Mouse (Mus musculus) c-Kit-negative CD71-positive TER-119-positive erythroid progenitor cells, embryonic 14.5 days (primary cell): Measurements from ENCODE around the gene Col5a1.

Experiments
- DNase-seq: peaks from one replicate; pipeline ENCODE4 v3.0.0-alpha.2; 2013; ENCODE audit warnings: low read depth, low spot score

The Col5a1 gene

DNA sequence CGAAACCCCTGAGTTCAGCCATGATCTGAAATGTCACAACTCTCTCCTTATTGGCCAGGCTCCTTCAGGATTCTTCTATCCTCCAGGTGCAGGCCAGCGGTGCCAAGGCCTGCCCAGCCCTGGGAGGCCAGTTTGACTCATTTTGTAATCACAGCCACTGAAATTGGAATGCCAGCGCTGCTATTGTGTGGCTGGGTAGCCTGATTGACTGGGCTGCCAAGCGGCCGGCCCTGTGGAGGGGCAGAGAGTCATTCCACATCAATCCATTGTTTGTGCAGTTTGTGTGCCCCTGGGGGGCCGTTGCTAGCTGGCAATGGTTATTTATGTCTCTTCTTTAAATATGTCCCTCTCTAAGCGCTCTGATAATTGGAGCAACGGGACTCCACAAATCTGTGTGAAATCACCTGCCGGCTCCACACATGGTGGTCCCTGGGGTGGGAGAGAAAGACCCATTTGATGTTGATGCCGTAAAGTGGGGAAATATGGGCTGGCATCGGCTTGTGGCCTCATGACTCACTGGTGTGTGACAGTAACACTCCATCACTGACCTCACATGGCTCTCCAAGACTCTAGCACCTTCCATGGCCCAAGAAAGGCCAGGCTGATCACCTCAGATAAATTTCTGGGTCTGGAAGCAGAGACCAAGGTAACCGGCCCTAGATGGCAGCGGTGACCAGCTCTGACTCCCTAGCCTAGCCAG lies 147.9 kb downstream of the Col5a1 start:
- no peak for DNase-seq

DNA sequence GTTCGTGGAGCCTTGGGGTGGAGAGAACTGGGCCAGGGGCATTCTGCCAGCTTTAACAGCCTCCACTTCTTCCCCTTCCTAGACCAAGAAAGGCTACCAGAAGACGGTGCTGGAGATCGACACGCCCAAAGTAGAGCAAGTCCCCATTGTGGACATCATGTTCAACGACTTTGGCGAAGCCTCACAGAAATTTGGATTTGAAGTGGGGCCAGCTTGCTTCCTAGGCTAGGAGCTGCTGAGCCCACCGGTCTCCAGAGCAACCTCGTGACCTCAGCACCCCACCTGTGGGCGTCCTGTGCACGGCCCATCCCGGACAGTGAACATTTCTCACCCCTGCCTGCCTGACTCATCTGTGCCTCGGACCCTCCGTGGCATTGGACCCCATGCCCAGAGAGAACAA lies 150.6 kb downstream of the Col5a1 start:
- DNase-seq = no peak

DNA sequence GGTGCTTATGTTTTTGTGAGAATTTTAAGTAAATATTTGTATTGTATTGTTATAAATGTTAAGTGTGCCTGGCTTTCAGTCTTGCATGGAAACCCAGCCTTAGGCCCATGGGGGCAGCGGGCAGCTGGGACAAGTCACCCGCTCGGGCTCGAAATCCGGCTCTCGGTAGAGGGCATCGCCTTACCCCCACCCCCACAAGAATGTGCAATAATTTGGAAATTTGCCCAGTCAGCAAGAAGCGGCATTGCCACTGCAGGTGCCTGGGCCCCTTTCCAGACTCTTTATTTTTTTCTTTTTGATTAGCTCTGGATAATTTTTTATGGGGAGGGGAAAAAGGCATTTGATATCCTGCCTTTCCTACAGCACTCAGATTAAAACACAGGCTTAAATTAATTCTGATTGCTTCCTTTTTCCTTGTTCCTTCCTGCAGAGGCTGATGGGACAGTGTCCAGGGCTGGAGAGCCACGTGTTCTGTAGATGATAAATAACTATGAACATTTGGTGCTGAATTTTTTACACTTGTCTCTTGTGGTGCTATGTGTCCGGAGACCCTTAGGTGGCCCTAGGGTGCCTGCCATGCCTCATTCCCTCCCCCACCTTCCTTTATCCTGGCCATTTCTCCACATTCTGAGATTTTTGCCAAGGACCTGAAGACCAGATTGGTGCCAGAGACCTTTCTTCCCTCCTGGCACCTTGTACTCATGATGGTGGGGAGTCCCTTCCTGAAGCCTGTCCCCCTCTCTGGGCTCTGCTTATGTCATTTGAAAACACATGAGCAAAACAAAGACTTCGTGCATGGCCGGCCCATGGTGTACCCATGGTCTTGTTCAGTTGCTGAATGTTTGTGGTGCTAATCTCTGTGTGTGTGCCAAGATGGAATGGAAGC lies 151.5 kb downstream of the Col5a1 start:
- DNase-seq = no peak

DNA sequence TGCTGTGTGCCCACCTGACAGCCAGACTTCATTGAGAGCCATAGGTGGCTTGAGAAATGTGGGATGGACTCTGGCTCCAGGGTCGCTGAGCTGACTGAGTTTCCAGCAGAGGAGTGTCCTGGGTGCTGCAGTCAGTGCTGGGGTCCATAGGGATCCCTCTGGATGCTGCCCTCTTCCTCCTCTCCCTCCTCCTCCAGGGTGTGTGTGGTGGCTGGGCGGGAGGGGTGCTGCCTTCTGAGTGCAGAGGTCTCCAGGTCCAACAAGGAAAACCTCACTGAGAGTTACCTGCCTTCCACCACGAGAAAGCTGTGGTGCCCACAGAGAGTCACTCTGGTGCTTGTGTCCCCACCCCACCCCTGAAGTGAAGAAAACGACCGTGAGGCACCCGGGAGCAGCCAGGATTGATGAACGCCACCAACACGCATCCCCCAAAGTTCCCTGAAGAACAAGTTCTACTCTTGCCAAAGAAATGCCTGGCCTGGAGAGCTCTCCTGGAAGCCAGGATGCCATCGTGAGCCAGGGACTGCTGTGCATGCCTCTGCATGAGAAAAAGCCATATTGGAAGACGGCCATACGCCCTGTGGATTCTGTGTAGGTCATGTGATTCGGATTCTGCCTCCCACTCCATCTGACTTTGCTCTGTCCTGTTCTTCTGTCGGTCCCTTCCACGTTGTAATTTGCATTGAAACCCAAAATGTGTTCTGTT lies 152.3 kb downstream of the Col5a1 start:
- DNase-seq = no peak

DNA sequence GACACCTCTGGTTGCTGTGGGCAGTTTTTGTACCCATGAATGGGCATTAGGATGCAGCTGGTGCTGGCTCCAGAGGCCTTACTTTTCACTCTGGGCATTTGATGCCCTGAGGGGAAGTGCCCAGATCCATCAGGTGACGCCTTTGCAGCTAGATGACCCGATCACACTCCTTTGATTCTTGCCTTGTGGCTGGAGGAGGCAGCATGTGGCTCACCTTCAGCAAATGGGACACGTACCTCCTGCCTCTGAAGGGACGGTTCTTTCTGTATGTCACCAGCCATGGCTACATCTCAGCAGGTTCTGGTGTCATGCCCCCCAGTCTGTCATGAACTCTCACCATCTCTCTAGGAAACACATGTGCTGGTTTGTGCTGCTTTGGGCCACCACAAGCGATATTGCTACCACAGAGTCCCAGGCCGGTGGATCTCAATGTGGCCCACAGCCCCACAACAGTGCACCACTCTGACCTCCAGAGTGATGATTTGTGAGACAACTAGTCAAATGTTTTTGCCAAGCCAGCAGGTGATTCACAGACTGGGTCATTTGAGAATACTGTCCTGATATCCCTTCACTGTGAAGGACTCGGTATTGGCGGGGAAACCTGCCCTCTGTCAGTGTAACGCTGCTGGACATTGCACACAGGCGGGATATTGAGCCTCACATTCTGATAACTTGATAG lies 153.6 kb downstream of the Col5a1 start:
- DNase-seq = no peak

DNA sequence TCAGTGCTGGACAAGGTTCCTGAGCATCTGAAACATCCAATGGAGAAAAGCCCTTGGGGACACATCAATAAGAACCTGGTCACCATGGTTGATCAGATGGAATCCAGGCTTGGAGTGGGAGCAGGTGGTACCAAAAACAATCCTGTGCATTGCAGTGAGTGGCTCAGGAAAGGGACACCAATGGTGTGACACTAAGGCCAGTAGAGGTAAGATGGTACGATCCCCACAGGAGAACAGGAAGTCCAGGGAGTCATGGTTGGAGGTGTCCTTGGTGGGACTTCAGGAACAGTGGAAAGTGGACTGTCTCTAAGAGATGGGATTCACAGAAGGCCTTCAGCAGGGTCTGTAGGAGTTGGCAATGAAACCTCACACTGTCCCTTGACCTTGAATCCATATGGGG lies 154.2 kb downstream of the Col5a1 start:
- no peak for DNase-seq

DNA sequence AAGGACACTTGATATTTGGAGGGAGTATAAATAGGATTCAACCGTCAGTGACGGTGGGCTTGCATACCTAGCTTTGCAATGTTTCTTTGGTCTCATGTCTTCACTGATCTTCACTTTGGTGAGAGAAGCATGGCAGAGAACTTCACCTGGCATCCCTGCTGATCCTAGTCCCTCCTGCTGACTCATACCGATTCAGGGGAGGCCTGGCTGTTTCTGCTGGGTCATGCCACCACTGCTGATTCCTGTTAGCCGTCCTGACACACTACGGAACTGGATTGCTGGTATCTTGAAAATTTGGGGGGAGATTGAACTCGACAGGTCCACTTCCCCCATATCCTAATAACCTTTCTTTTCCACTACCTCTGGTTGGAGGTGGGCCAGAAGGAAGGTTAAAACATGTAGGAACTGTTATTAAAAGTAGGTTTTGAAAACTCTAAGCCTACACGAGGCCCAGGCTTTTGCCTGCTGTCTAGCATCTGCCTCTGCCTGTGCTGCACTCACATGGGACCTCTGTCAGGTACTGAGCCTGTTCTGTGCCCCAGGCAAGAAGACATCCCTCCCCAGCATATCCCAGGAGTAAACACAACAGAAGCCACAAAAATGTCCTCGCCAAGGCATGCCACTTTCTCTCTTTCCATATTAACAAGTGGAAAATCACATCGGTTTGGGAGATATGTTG lies 158.8 kb downstream of the Col5a1 start:
- peak; percentile 60 for DNase-seq

DNA sequence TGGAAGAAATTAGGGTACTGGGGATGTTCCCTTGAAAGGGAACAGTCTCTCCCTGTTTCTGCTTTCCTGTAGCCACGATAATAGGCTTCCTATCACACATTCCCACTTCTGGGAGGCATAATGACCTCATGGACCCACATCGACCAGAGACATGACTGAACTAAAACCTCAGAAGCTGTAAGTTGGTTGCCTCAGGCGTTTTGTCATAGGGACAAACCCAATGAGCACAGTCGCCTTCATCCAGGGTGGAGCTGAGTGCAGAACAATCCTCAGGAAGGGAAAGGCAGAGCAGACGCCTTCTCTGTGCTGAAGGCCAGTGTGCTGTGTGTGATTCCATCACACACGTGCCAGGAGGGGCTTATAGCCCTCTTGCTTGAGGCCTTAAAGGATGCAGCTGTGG lies 160.1 kb downstream of the Col5a1 start:
- no peak for DNase-seq

DNA sequence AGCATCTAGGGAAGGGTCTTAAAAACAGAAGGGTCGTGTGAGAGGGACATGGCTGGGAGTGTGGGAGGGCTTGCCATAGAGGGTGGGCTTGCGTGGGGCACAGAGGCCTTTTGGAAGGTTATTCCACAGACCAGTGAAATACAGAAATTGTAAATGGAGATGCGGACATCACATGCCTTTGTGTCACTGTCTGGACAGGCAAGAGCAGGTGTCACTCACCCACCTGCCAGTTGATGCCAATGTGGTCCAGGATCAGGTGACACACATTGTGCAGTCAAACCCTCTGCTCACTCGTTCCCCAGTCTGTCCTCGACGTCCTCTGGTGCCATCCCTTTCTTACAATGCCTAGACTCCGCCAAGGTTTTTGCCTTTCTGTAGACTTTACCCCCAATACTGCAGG lies 160.9 kb downstream of the Col5a1 start:
- DNase-seq = no peak

DNA sequence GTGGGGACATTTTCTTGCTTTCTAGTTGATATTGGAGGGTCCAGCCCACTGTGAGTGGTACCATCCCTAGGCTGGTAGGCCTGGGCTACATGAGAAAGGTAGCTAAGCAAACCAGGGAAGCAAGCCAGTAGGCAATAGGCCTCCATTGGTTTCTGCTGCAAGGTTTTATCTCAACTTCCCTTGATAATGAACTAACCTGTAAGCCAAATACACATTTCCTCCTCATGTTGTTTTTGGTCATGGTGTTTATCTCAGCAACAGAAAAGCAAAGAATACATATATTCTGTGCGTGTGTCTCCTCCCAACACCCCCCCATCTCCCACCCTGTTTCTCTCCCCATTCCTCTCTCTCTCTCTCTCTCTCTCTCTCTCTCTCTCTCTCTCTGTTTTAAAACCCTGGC lies 173.7 kb downstream of the Col5a1 start:
- DNase-seq = no peak

DNA sequence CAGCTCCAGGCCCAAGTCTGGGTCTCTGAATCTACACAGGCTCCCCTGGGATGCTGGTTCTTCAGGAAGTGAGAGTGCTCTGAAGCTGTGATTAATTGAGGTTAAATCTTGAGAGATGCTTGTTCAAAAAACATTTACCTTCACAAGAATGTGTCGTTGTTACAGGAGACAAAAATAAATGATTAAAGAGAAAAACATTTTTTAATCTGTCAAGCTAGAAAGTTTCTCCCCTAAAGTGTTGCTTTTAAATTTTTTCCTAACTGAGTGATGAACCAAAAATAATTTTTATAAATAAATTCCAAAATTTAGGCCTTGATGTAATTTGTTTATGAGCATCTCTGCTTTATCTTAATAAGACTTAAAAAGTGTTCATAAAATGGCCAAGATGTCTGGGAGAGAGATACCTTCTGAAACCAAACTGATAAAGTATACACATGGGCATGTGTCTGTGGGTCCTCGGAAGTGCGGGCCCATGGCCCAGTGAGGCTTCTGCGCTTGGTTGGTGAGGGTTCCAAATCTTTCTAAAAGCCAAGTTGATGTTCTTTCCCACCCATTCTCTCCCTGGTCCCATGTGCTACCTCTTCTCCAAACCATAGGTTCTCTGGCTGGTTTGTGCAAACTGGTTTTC lies 177.6 kb downstream of the Col5a1 start:
- DNase-seq = no peak

DNA sequence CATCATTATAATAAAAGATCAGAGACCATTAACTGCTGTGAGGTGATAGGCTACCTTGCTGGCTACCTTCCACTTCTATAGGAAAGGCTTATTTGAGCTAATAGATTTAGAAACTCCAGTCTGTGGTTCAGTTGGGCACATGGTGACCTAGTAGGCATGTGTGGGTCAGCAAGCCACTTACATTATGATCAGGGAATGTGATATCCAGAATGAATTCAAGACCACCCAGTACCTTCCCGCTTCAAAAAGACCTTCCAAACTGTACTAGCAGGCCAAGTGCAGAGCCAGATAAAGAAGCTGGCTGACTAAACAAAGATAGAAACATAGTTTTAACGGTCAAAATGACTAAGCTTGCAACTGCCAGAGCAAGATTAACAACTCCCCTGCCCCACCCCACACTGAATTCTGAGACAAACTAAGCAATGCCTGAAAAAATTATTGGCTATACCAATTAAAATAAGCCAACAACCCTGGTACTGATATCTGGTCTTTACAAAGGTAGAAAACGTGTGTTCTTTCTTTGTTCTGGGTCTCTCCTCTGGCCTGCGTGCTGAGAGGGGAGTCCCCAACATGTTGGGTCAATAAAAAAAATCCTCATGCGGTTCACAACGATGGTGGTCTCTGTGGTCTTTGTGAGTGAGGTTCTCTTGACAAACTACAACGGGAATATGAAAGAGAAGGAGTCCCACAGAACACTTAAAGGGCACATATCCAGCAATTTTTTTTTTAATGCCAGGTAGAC lies 178.3 kb downstream of the Col5a1 start:
- peak; percentile 71 for DNase-seq

DNA sequence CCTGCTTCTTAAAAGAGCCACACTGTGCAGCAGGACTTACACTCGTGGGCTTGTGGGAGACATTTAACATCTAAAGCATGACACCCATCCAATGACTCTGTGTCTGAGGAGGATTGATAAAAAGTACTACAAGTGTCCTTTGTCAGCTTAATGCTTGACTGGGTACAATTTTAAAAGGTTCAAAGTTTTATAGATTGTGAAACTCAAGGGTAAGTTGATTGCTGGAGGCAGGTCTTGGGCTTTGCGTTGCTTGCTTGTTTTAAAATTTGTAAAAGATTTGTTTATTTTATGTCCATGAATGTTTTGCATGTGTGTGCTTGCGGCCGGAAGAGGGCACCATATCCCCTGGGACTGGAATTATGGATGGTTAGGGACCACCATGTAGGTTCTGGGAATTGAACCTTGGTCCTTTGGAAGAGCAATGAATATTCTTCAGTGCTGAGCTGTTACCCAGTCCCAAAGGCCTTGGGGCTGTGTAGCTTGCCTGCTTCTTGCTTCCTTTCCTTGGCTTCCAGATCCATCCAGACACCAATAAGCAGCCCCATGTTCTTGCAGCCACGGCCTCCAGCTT lies 178.9 kb downstream of the Col5a1 start:
- DNase-seq = no peak

DNA sequence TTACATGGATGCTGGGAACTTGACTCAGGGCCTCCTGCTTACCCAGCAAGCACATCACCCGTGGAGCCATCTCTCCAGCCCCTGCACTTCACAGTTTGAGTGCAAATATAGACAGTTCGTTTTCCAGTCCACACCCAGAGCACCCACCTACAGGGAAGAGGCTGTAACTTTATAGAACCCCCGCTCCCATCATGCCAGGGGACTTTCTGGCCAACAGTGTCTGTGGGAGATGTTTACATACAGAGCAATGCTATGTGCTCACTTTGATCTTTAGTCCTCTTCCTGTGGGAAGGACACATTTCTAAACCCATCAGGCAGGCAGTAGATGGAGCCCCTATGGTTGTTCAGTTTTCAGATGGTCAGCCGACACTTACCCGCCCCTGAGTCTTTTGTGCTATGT lies 180.5 kb downstream of the Col5a1 start:
- DNase-seq = no peak

DNA sequence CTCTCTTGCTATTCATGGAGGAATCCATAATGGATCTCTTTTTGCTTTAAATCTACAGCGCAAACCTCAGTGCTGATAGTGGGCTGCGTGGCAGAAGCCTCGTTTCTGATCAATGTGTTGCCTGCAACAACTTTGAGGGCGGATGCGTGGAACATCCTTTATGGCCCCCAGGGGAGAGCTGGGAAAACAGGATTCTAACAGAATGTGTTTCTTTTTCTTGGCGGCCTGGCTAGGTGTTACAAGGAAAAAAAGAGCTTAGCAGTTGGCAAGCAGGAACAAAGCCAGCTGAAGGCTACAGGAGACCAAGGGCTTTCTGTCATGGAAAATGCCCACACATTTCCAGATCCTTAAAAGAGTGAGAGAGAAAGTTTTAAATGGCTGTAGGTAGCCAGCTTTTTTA lies 180.9 kb downstream of the Col5a1 start:
- DNase-seq = no peak

DNA sequence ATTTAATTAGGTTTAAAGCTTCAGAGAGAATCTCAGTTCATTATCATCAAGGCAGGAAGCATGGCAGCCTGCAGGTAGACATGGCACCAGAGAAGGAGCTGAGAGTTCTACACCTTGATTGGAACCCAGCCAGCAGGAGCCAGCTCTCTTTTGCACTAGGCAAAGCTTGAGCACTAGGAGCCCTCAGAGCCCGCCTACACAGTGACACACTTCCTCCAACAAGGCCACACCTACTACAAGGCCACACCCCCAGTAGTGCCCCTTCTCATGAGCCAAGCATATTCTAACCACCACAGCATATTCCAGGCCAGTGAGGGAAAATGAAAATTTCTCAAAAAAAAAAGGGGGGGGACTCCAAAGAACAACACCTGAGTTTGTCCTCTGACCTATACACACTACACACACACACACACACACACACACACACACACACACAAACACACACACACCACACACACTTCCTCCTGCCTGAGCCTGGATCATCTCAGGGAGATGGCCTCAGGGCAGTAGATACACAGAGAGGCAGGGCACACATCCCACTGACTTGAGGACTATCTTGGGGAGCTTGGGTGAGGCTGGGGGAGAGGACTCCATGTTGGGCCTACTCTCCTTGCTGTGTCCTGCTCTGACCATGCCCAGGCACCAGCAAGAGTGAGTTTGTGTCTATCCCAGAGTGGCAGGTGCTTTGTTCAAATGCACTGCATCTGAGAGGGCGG lies 181.8 kb downstream of the Col5a1 start:
- peak; percentile 52 for DNase-seq

DNA sequence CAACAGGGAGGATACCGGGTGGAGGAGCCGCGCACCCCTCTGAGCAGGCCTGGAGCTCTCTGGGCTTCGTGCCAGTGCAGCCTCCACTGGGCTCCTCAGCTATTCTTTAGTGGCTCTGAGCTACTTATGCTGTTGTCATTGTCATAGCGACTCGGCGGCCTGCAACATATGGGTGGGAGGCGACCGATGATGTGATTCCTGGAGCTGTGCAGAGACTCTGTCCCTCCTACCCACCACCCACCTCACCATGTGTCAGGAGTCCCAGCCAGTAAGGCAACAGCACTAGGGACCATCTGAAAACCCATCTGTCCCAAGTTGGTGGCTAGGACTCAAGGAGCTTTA lies 182.3 kb downstream of the Col5a1 start:
- no peak for DNase-seq

DNA sequence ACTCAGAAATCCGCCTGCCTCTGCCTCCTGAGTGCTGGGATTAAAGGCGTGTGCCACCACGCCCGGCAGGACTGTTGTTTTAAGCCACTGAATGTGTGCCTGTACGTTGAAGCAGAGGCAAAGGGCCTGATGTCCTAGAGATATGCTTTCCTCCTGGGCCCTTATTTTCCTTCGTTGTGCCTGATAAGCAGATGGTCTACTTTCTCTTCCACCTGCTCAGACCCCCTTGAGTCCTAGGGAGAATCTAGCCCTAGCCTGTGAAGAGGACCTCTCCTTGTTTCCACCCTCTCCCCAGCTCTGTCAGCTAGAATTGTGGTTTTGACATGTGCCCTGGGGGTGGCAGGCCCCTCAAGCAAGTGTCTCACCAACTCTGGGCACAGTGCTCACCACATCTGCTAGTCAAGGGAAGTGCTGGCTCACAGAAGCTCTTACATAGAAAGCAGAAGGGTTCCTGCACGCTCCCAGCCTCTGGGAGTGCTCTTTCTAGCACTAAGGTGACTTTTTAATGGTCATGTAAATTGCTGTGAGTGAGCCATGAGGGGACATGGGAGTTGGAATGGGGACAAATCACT lies 189.5 kb downstream of the Col5a1 start:
- DNase-seq = no peak

DNA sequence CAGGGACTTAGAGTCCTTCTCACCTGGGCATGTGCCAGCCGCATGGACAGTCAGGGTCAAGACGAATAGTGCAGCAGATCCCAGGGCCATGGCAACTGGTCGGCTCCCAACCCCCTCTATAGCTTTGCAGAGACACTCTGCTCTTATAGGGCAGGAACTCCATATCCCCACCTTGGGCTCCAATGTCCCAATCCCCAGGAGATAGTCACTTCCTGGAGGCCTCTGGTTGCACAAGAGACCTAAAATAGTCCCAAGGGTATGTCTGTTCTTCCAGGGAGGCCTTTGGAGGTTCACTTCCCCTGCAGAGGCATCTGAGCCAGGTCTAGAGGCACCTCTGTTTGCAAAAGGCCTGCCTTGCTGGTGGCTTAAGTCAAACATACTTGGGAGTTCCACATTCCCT lies 198.5 kb downstream of the Col5a1 start, which contains the start of gene Fcnb:
Gene Fcnb, minus strand, starts transcription at position 118 of the 400 bp plus-strand sequence.
- no peak for DNase-seq
